Mouse (Mus musculus) midbrain, embryonic 14.5 days (tissue): ENCODE measurements around the gene Prpmp5. TPM values are rescaled to one million over a fixed set of nuclear protein-coding genes. Genes with fewer than 3 reads are reported as not detected.
"Not testable (repeated sequence)": the region's sequence is repeated elsewhere in the genome, so short reads cannot be mapped to it uniquely, and the experiment has no call there.

Experiments
- ATAC-seq: fragments of 200-750 bp; cut with Nextera tagmentation; 2 replicates; pipeline ENCODE4 v1.8.0; 2017; ENCODE audit warnings: moderate number of reproducible peaks, moderate library complexity; ENCODE audit not compliant: low FRiP score, low TSS enrichment
- DNase-seq: peaks from one replicate; pipeline ENCODE4 v3.0.0-alpha.2; 2015
- H3K27ac ChIP-seq: fragments of 300-500 bp; sonication (generic); replicated peaks from 2 replicates; pipeline ENCODE4 v1.5.1; 2014; ENCODE audit warnings: mild to moderate bottlenecking, low read depth, low read length, moderate library complexity
- H3K27me3 ChIP-seq: fragments of 300-500 bp; sonication (generic); 2 replicates; pipeline ENCODE4 v1.6.1; 2014; ENCODE audit warnings: low read length, control low read depth, mixed read lengths; ENCODE audit not compliant: control insufficient read depth, insufficient read depth
- H3K36me3 ChIP-seq: fragments of 300-500 bp; sonication (generic); 2 replicates; pipeline ENCODE4 v1.6.1; 2014; ENCODE audit warnings: low read length, control low read depth; ENCODE audit not compliant: control insufficient read depth, insufficient read depth
- H3K4me1 ChIP-seq: fragments of 300-500 bp; sonication (generic); 2 replicates; pipeline ENCODE4 v1.6.1; 2014; ENCODE audit warnings: mild to moderate bottlenecking, antibody characterized with exemption, low read length, control low read depth; ENCODE audit not compliant: control insufficient read depth, insufficient read depth
- H3K4me2 ChIP-seq: fragments of 300-500 bp; sonication (generic); 2 replicates; pipeline ENCODE4 v1.6.1; 2014; ENCODE audit warnings: mild to moderate bottlenecking, low read length, moderate library complexity
- H3K4me3 ChIP-seq: fragments of 300-500 bp; sonication (generic); replicated peaks from 2 replicates; pipeline ENCODE4 v1.5.1; 2014; ENCODE audit warnings: low read depth, low read length
- H3K9ac ChIP-seq: fragments of 300-500 bp; sonication (generic); replicated peaks from 2 replicates; pipeline ENCODE4 v1.6.1; 2014; ENCODE audit warnings: mild to moderate bottlenecking, low read length, moderate library complexity
- H3K9me3 ChIP-seq: fragments of 300-500 bp; sonication (generic); 2 replicates; pipeline ENCODE4 v1.6.1; 2016; ENCODE audit warnings: low read length, control low read depth, mixed read lengths; ENCODE audit not compliant: control insufficient read depth
- WGBS: fragments of 180-500 bp; shearing (Covaris S2); extraction: QIAGEN DNeasy Blood & Tissue Kit; methylation state at CpG from one replicate; pipeline ENCODE4 v1.1.7; 2014; 5-methylcytosine and 5-hydroxymethylcytosine counted together
- polyA plus RNA-seq: library from polyadenylated mRNA; unstranded; fragments of >200 nt; fragmentation: Nextera tagmentation; extraction: Ambion mirVana; gene quantifications from 2 replicates; pipeline ENCODE4 v1.2.1, GENCODE M21; 2014

The Prpmp5 gene
- polyA plus RNA-seq: not detected in 2 replicates

GRCm38 (mm10) chr6:132314657-132315056, at the start of gene Prpmp5:
Prpmp5 (minus strand) TSS chr6:132314757.
- DNase-seq, H3K4me3 ChIP-seq, ATAC-seq, H3K4me2 ChIP-seq, H3K9ac ChIP-seq, H3K4me1 ChIP-seq, H3K27ac ChIP-seq, H3K9me3 ChIP-seq, H3K27me3 ChIP-seq, H3K36me3 ChIP-seq: not testable (repeated sequence)

DNA sequence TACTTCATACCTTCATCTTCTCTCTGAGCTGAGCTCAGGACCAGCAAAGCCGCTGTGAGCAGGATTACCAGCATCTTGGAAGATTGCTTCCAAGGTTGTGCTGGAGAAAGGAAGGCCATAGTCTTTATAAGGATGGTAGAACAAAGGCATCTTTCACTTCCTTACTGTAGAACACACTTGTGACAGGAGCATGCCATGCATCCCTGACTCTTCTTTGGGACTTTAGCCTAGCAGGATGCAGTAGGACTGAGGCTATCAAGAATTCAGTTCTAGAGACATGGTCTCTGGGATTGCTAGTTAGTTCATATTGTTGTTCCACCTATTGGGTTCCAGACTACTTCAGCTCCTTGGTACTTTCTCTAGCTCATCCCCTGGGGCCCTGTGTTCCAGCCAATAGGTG, 49.5 kb upstream of the Prpmp5 start, which contains the start of gene Gm8882:
Gene Gm8882, minus strand, starts transcription at position 101 of the 400 bp plus-strand sequence.
- not testable (repeated sequence) for DNase-seq, H3K36me3 ChIP-seq, H3K27me3 ChIP-seq, ATAC-seq, H3K9ac ChIP-seq, H3K4me3 ChIP-seq, H3K9me3 ChIP-seq, H3K4me2 ChIP-seq, H3K27ac ChIP-seq, H3K4me1 ChIP-seq
- 73% methylated on average over 1 of the region's 1 CpGs for WGBS

Other genes with a start within 250 kb of the Prpmp5 start
- not detected in 2 replicates for gene Prb1, start 104.2 kb downstream of the Prpmp5 start, polyA plus RNA-seq
- gene Gm8882, start 49.4 kb upstream of the Prpmp5 start, polyA plus RNA-seq: not detected in 2 replicates